Mouse (Mus musculus): Measurements from ENCODE around the gene Foxp2. TPM values are rescaled to one million over a fixed set of nuclear protein-coding genes. Genes with fewer than 3 reads are reported as not detected.

Gene Foxp2
- polyA plus RNA-seq, 1 experiment, result 10.2 TPM

DNA sequence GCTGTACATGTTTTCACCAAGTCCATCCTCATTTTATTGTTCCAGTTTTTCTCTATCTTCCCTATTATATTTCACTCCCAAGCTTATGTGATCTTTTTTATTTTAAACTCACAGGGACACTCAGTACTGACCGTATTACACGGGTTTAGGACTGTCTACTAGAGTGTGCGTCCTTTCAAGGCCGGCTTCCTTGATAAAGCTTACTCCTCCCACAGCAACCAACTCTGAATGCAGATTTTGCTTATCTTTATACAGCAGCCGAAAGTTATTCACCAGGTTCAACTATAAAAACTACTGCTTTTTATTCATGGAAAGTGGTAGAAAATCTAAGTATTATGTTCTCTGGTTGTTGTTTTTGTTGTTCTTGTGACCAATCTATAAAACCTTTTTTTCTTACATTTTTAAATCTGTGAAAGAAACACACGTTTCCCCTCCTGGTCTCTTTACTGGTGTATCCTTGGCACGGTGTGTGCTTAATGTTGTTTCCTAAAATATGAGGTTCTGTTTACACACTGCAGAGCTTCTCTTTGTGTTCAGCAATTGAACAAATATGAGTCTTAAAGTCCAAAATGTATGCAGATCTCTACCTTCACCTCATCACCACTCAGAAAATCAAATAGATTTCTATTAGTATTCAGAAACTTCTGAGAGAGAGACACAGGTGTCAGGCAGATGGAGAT lies 128.4 kb downstream of the Foxp2 start:
- Histone ChIP-seq H3K4me1 (ENCODE audit: control insufficient read depth, insufficient read depth, low read length) (no peaks in the 10 kb centered on the region), H3K27ac (ENCODE audit: insufficient read depth, low read length) (no peak overlapping the region), H3K4me3 (ENCODE audit: insufficient read depth, low read length) (no peak overlapping the region)
- no peak for TF ChIP-seq POLR2A (IDR thresholded peaks at IDR 0.05; ENCODE audit: low read depth, low read length)
- TF ChIP-seq CTCF (IDR thresholded peaks at IDR 0.05; ENCODE audit: borderline replicate concordance, insufficient read depth, low read length), result no peak

DNA sequence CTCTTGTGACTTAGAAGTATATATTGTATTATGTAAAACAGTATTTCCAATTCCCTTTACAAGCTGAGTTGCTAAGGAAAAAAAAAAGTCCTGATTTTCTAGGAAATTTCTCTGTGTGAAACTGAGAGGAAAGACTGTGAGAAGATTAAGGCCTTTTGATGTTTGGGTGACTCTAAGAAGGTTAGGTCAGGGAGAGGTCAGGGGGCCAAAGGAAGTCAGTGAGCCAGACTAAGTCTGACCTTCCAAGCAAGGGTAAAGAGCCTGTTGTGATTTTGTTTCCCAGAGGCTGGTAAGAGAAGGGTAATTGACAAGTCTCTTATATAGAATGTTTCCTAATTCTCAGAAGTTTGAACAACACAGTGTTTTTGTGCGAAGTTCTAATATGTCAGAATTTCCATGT lies 162.1 kb downstream of the Foxp2 start:
- no peak for TF ChIP-seq CTCF (IDR thresholded peaks at IDR 0.05; ENCODE audit: borderline replicate concordance, insufficient read depth, low read length)
- no peak for TF ChIP-seq POLR2A (IDR thresholded peaks at IDR 0.05; ENCODE audit: low read depth, low read length)
- no peak overlapping the region for H3K4me3 ChIP-seq (ENCODE audit: insufficient read depth, low read length)
- H3K4me1 ChIP-seq (ENCODE audit: control insufficient read depth, insufficient read depth, low read length), result no peaks in the 10 kb centered on the region
- H3K27ac ChIP-seq (ENCODE audit: insufficient read depth, low read length), result no peak overlapping the region

DNA sequence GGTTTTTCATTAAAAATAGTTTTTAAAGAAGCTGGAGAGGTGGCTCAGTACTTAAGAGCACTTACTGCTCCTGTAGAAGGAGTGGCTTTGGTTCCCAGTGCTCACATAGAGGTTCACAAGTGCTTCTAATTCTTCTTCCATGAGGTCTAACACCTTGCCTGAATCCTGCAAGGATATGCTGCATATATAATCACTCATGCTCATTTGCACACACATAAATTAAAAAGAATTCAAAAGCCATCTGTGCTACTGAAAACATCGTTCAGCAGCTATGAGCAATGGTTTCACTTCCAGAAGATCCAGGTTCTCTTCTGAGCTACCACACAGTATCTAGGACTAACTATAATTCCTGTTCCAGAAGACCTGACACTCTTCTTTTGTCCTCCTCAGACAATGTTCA lies 200.4 kb downstream of the Foxp2 start:
- H3K27ac ChIP-seq (ENCODE audit: insufficient read depth, low read length), result no peak overlapping the region
- H3K4me1 ChIP-seq (ENCODE audit: control insufficient read depth, insufficient read depth, low read length), result no peaks in the 10 kb centered on the region
- no peak overlapping the region for H3K4me3 ChIP-seq (ENCODE audit: insufficient read depth, low read length)
- no peak for TF ChIP-seq CTCF (IDR thresholded peaks at IDR 0.05; ENCODE audit: borderline replicate concordance, insufficient read depth, low read length)
- no peak for TF ChIP-seq POLR2A (IDR thresholded peaks at IDR 0.05; ENCODE audit: low read depth, low read length)

DNA sequence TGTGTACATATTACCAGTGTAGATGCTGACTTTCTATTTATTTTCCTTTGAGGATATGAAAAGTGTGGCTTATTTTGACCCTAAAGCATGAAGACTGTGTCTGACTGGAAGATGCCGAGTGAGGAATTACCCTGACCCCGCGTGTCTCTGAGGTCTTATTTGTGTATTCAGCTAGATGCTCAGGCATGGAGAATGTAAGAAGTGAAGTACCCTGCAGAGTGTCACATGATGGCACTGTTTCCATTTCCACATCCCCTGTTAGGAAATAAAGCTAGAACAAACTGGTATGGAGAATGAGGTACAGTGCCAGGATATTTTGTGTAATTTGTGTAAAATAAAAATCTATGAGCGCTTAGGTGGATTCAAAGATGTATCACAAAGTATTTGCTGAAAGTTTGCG lies 219.8 kb downstream of the Foxp2 start:
- Histone ChIP-seq H3K4me3 (ENCODE audit: insufficient read depth, low read length) (no peak overlapping the region), H3K4me1 (ENCODE audit: control insufficient read depth, insufficient read depth, low read length) (no peaks in the 10 kb centered on the region), H3K27ac (ENCODE audit: insufficient read depth, low read length) (no peak overlapping the region)
- TF ChIP-seq CTCF (IDR thresholded peaks at IDR 0.05; ENCODE audit: borderline replicate concordance, insufficient read depth, low read length), result no peak
- no peak for TF ChIP-seq POLR2A (IDR thresholded peaks at IDR 0.05; ENCODE audit: low read depth, low read length)

DNA sequence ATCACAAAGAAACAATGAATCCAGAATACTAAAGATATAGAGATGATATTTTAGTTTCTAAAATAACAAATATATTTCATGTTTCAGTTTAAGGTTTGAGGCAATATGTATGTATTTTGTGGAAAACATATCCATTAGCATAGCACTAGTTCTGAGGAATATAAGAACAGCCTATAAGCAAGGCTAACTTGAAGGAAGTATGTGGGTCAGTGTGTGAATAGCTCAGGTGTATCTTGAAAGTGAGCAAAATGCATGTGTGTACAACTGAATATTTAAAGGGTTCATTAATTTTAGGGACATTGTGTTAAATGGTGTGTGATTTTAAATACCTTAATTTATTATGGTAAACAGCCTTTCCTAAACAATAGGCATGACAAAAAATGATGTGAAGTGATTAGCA lies 220.2 kb downstream of the Foxp2 start:
- TF ChIP-seq POLR2A (IDR thresholded peaks at IDR 0.05; ENCODE audit: low read depth, low read length) (no peak), CTCF (IDR thresholded peaks at IDR 0.05; ENCODE audit: borderline replicate concordance, insufficient read depth, low read length) (no peak)
- H3K4me1 ChIP-seq (ENCODE audit: control insufficient read depth, insufficient read depth, low read length), result no peaks in the 10 kb centered on the region
- no peak overlapping the region for H3K4me3 ChIP-seq (ENCODE audit: insufficient read depth, low read length)
- no peak overlapping the region for H3K27ac ChIP-seq (ENCODE audit: insufficient read depth, low read length)

DNA sequence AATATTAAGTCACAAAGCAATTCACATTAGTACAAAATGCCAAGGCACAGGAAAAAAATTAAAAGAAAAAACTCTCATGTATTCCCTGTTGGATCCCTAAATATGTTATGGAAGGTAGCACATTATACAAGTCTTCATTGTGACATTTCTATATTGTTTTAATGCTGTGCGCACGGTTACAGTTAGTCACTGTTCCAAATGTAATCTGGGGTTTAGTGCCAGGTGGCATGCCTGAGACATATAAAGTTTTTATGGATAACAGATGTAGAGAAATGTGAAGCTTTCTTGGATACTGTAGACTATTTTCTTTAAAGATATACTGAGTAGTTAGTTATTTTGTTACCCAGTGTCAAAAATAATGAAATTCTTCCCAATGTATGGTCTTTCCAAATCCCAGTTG lies 229.0 kb downstream of the Foxp2 start:
- TF ChIP-seq CTCF (IDR thresholded peaks at IDR 0.05; ENCODE audit: borderline replicate concordance, insufficient read depth, low read length) (no peak), POLR2A (IDR thresholded peaks at IDR 0.05; ENCODE audit: low read depth, low read length) (no peak)
- no peak overlapping the region for H3K27ac ChIP-seq (ENCODE audit: insufficient read depth, low read length)
- H3K4me1 ChIP-seq (ENCODE audit: control insufficient read depth, insufficient read depth, low read length), result no peaks in the 10 kb centered on the region
- no peak overlapping the region for H3K4me3 ChIP-seq (ENCODE audit: insufficient read depth, low read length)

DNA sequence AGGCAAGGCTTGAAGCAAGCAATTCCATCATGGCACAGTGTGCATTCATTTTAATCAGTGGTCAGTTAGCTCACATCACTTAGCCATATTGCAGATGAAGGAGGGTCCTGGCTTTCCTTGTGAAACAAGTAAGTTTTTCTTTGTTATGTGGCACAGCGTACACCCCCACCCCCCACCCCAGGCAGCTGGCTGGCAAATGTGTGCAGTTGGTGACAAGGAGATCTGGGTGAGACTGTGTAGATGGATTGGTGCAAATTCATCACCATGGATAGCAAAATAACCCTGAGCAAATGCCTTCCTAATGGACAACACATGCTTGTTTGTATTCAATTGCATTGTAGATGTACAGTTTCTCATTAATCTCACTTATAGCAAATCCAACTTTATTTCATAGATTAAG lies 240.9 kb downstream of the Foxp2 start:
- Histone ChIP-seq H3K4me3 (ENCODE audit: insufficient read depth, low read length) (no peak overlapping the region), H3K27ac (ENCODE audit: insufficient read depth, low read length) (no peak overlapping the region), H3K4me1 (ENCODE audit: control insufficient read depth, insufficient read depth, low read length) (no peaks in the 10 kb centered on the region)
- no peak for TF ChIP-seq CTCF (IDR thresholded peaks at IDR 0.05; ENCODE audit: borderline replicate concordance, insufficient read depth, low read length)
- no peak for TF ChIP-seq POLR2A (IDR thresholded peaks at IDR 0.05; ENCODE audit: low read depth, low read length)

DNA sequence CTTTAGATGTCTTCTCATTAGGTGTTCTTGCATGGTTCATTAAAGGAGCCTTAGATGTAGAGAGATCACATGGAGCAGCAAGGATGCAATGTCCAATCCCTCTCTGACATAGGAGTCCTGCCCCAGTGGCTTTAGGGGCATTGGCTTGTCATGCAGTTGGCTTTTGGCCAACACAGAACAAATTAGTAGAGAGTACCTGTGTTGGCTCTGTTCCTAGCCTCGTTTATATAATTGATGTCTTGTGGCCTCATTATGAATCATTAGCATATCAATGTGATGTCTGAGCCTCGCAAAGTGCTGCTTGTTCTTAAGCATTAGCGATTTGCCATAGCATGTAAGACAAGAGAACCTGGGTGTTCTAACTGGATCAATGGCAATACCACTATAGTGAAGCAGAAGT lies 250.5 kb downstream of the Foxp2 start:
- TF ChIP-seq POLR2A (IDR thresholded peaks at IDR 0.05; ENCODE audit: low read depth, low read length) (no peak), CTCF (IDR thresholded peaks at IDR 0.05; ENCODE audit: borderline replicate concordance, insufficient read depth, low read length) (no peak)
- no peak overlapping the region for H3K4me3 ChIP-seq (ENCODE audit: insufficient read depth, low read length)
- H3K4me1 ChIP-seq (ENCODE audit: control insufficient read depth, insufficient read depth, low read length), result no peaks in the 10 kb centered on the region
- no peak overlapping the region for H3K27ac ChIP-seq (ENCODE audit: insufficient read depth, low read length)

DNA sequence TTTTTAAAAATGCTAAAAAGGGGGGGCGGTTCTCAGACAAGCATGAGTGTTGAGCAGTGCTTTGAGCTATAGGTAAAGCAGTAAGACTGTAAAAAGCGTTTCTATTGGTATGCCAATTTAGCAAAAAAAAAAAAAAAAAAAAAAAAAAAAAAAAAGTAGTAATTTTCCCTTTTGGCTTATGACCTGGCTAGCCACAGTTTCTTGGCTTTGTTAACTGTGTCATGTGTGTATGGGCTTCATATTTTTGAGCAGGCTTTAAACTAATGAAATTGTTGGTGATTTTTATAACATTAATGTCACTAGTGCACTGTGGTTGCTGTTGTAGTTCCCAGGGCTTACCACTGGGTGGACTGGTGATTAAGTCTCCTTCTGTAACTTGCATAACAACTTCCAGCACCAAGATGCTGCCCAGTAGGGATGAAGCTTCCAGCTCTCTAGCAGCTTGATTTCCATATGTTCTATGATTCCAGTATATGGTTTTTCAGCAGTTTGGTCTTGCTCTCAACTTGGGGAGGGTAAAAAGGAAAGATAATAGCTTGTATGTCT lies 262.4 kb downstream of the Foxp2 start:
- Histone ChIP-seq H3K27ac (ENCODE audit: insufficient read depth, low read length) (no peak overlapping the region), H3K4me3 (ENCODE audit: insufficient read depth, low read length) (no peak overlapping the region), H3K4me1 (ENCODE audit: control insufficient read depth, insufficient read depth, low read length) (no peaks in the 10 kb centered on the region)
- no peak for TF ChIP-seq CTCF (IDR thresholded peaks at IDR 0.05; ENCODE audit: borderline replicate concordance, insufficient read depth, low read length)
- no peak for TF ChIP-seq POLR2A (IDR thresholded peaks at IDR 0.05; ENCODE audit: low read depth, low read length)

DNA sequence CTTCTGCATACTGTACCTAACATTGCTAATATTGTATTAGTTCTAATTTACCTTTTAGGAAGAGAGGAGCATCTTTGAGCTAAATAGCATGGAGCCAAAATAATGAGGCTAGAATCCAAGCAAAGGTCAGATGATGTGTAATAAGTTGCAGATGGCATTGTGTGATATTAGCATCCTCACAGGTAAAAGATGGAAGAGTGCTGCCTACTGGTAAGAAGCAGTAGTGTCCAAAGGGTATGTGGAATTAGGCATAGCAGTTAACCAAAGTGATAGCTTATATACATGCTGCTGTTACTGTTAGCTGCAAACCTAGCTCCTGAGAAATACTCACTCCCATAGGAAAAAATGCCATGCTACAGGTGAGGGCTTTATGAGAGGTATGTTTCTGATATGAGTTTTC lies 275.6 kb downstream of the Foxp2 start:
- no peak overlapping the region for H3K4me3 ChIP-seq (ENCODE audit: insufficient read depth, low read length)
- no peak overlapping the region for H3K27ac ChIP-seq (ENCODE audit: insufficient read depth, low read length)
- H3K4me1 ChIP-seq (ENCODE audit: control insufficient read depth, insufficient read depth, low read length), result no peaks in the 10 kb centered on the region
- TF ChIP-seq POLR2A (IDR thresholded peaks at IDR 0.05; ENCODE audit: low read depth, low read length) (no peak), CTCF (IDR thresholded peaks at IDR 0.05; ENCODE audit: borderline replicate concordance, insufficient read depth, low read length) (no peak)

Measured in embryonic fibroblast, embryonic 13.5 days (primary cell).